Mouse (Mus musculus): Measurements from ENCODE around the gene Vpreb3.

DNA sequence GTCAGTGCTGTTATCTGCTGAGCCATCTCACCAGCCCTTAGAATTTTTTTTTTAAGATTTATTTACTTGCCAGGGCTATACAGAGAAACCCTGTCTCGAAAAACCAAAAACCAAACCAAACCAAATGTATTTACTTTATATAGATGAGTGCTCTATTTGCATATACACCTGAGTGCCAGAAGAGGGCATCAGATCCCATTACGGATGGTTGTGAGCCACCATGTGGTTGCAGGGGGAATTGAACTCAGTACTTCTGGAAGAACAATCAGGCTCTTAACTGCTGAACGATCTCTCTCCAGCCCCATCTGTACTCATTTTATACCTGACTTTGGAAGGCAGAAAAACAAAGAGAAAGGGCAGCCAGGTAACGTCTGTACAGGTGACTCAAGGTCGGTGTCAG lies 32.4 kb downstream of the Vpreb3 start:
- peak; percentile 81 for TF ChIP-seq CTCF (IDR thresholded peaks at IDR 0.05; ENCODE audit: low read depth)
- no peak for TF ChIP-seq EP300 (IDR thresholded peaks at IDR 0.05; ENCODE audit: low read depth)
